In genomic region chr11:46039335-46039734, GRCm38 (mm10) we compare ENCODE assay signal across 9 mouse cellular contexts. TPM values are rescaled to one million over a fixed set of nuclear protein-coding genes. Genes with fewer than 3 reads are reported as not detected.
DNase-seq lines count a peak whose midpoint lies in the region; ATAC-seq and TF ChIP-seq lines count a peak whose summit lies in the region.
"Had no signal": no experiment of that assay in that cellular context is flagged by ENCODE, and none has a peak within 500 bp of the region (broad histone marks: within the 10 kb centered on the region; RNA-seq: fewer than 3 reads in every experiment).

No protein-coding gene starts in this region.

- H3K4me3 ChIP-seq in gastrocnemius, adult 2 months: peak overlapping the region; percentile 46
- H3K4me3 ChIP-seq in stomach, embryonic 15.5 days (replicated peaks): no peak overlapping the region
- no peak overlapping the region for H3K4me3 ChIP-seq in stomach, postnatal 0 days (ENCODE audit: low read depth, low read length)

- H3K9me3 ChIP-seq in stomach, embryonic 15.5 days: no peaks in the 10 kb centered on the region
- H3K9me3 ChIP-seq in stomach, postnatal 0 days (ENCODE audit: control insufficient read depth, low read length): no peaks in the 10 kb centered on the region

- no peak overlapping the region for H3K9ac ChIP-seq in stomach, embryonic 15.5 days
- no peak overlapping the region for H3K9ac ChIP-seq in stomach, postnatal 0 days (ENCODE audit: low read length)

- DNase-seq in gastrocnemius, adult 2 months: peak; percentile 34
- DNase-seq in gastrocnemius, adult 8-10 months (ENCODE audit: low spot score in 2 of 2): no peak
- no peak for DNase-seq in stomach, postnatal 0 days (ENCODE audit: low spot score)
- DNase-seq in kidney, adult 9 months: peak; percentile 38
- peak; percentile 60 for DNase-seq in testis, postnatal 10 days (ENCODE audit: low spot score)
- no peak for DNase-seq in left cerebral cortex, adult 9 months (ENCODE audit: low spot score in 2 of 2)
- DNase-seq in left cerebral cortex, adult 8-10 months (ENCODE audit: low spot score in 2 of 2): no peak

- peak overlapping the region; percentile 30; the same call in 1 of the 2 replicates for H3K4me2 ChIP-seq in stomach, embryonic 15.5 days
- H3K4me2 ChIP-seq in stomach, postnatal 0 days (replicated peaks; ENCODE audit: low read depth): no peak overlapping the region

- no peaks in the 10 kb centered on the region for H3K36me3 ChIP-seq in stomach, embryonic 15.5 days
- no peaks in the 10 kb centered on the region for H3K36me3 ChIP-seq in stomach, postnatal 0 days (ENCODE audit: control insufficient read depth, insufficient read depth, low read length)

- no peak overlapping the region for H3K27ac ChIP-seq in gastrocnemius, adult 2 months
- no peak overlapping the region for H3K27ac ChIP-seq in stomach, embryonic 15.5 days
- no peak overlapping the region for H3K27ac ChIP-seq in stomach, postnatal 0 days (replicated peaks)

- intact Hi-C loops in gastrocnemius, adult 2 months (cut with DNase I): no loop called here

- 52% methylated on average over 11 of the region's 11 CpGs for WGBS in stomach, embryonic 15.5 days
- 52% methylated on average over 11 of the region's 11 CpGs for WGBS in stomach, postnatal 0 days

- no peak for TF ChIP-seq CTCF in gastrocnemius, adult 2 months (IDR thresholded peaks at IDR 0.05)
- no peak for TF ChIP-seq CTCF in stomach, postnatal 0 days (IDR thresholded peaks at IDR 0.05; ENCODE audit: low read depth)

- no peak for ATAC-seq in stomach, embryonic 15.5 days (ENCODE audit: insufficient read depth, low FRiP score, low read depth)
- ATAC-seq in stomach, postnatal 0 days (ENCODE audit: low FRiP score, low TSS enrichment): no peak

- no peak for TF ChIP-seq EP300 in stomach, postnatal 0 days (optimal IDR thresholded peaks at IDR 0.05)

- no peaks in the 10 kb centered on the region for H3K4me1 ChIP-seq in stomach, embryonic 15.5 days
- no peaks in the 10 kb centered on the region for H3K4me1 ChIP-seq in stomach, postnatal 0 days (replicated peaks; ENCODE audit: control insufficient read depth, insufficient read depth)

- H3K27me3 ChIP-seq in stomach, embryonic 15.5 days (replicated peaks): no peaks in the 10 kb centered on the region
- no peaks in the 10 kb centered on the region for H3K27me3 ChIP-seq in stomach, postnatal 0 days (ENCODE audit: control insufficient read depth, insufficient read depth, low read length)
- H3K27me3 ChIP-seq: CH12.LX had no signal

RNA-seq across cellular contexts. Expression of gene Gm12166, which starts 12.8 kb away (rescaled TPM):
- total RNA-seq in gastrocnemius, adult 2 months (2021): under 1 TPM; 0.64 to 0.99 TPM
- 1 to 10 TPM in 2 of 4 experiments, under 1 TPM in 1, not detected in 1; 0.86 to 1.9 (median 1.2) TPM for total RNA-seq in gastrocnemius, adult 8-10 months (2022)
- 5.5 and 11.1 TPM in 2 replicates for polyA plus RNA-seq in stomach, embryonic 15.5 days (2015; fragmentation: Nextera tagmentation; extraction: Ambion mirVana)
- 7.0 and 7.3 TPM in 2 replicates for polyA plus RNA-seq in stomach, postnatal 0 days (2015; fragmentation: Nextera tagmentation; extraction: Ambion mirVana)
- total RNA-seq in left cerebral cortex, adult 8-10 months (2022): 1 to 10 TPM; 2.8 to 5.4 (median 3.2) TPM

RNA-seq across cellular contexts. Expression of gene Adam19, which starts 16.5 kb away (rescaled TPM):
- 1 to 10 TPM; 3.0 to 3.7 TPM for total RNA-seq in gastrocnemius, adult 2 months (2021)
- total RNA-seq in gastrocnemius, adult 8-10 months (2022): 1 to 10 TPM; 1.5 to 2.8 (median 2.2) TPM
- 17.1 and 20.4 TPM in 2 replicates for polyA plus RNA-seq in stomach, embryonic 15.5 days (2015; fragmentation: Nextera tagmentation; extraction: Ambion mirVana)
- 4.3 and 4.9 TPM in 2 replicates for polyA plus RNA-seq in stomach, postnatal 0 days (2015; fragmentation: Nextera tagmentation; extraction: Ambion mirVana)
- total RNA-seq in left cerebral cortex, adult 8-10 months (2022): 10 to 100 TPM; 10.6 to 13.0 (median 10.9) TPM

RNA-seq across cellular contexts. Expression of gene Sox30, which starts 59.2 kb away (rescaled TPM):
- not detected for total RNA-seq in gastrocnemius, adult 2 months (2021)
- total RNA-seq in gastrocnemius, adult 8-10 months (2022): not detected
- polyA plus RNA-seq in stomach, embryonic 15.5 days (2015; fragmentation: Nextera tagmentation; extraction: Ambion mirVana): 0.17 and 0.24 TPM in 2 replicates
- 0.15 and 0.17 TPM in 2 replicates for polyA plus RNA-seq in stomach, postnatal 0 days (2015; fragmentation: Nextera tagmentation; extraction: Ambion mirVana)
- total RNA-seq in left cerebral cortex, adult 8-10 months (2022): under 1 TPM in 1 of 4 experiments, not detected in 3; 0.11 TPM
- total RNA-seq: CH12.LX had no signal

Comparison
In these comparisons a context has a peak if more than half of its experiments do, and no peak if none do; other contexts are left out.
1. DNase-seq: peak in gastrocnemius, adult 2 months (single experiment), kidney, adult 9 months (single experiment) and testis, postnatal 10 days (single experiment); none in gastrocnemius, adult 8-10 months (0 of 2), stomach, postnatal 0 days (single experiment), left cerebral cortex, adult 9 months (0 of 2) and left cerebral cortex, adult 8-10 months (0 of 2).